Mouse (Mus musculus) forebrain, embryonic 14.5 days (tissue): ENCODE results near the gene Tmprss6. TPM values are rescaled to one million over a fixed set of nuclear protein-coding genes. Genes with fewer than 3 reads are reported as not detected.
A peak's percentile ranks its signal among the peaks of the same experiment; 100 is the strongest.

Source experiments
- ATAC-seq: fragments of 200-750 bp; cut with Nextera tagmentation; 2 replicates; pipeline ENCODE4 v1.8.0; 2017; ENCODE audit warnings: mild to moderate bottlenecking, moderate library complexity
- DNase-seq: peaks from one replicate; pipeline ENCODE4 v3.0.0-alpha.2; 2015; ENCODE audit warnings: low spot score
- H3K27ac ChIP-seq: fragments of 300-500 bp; sonication (generic); 2 replicates; pipeline ENCODE4 v1.5.1; 2014; ENCODE audit warnings: low read depth, mild to moderate bottlenecking, control low read depth, low read length, moderate library complexity
- H3K27me3 ChIP-seq: fragments of 300-500 bp; sonication (generic); replicated peaks from 2 replicates; pipeline ENCODE4 v1.6.1; 2014; ENCODE audit warnings: low read length, control low read depth, mixed read lengths; ENCODE audit not compliant: control insufficient read depth, insufficient read depth
- H3K36me3 ChIP-seq: fragments of 300-500 bp; sonication (generic); 2 replicates; pipeline ENCODE4 v1.6.1; 2014; ENCODE audit warnings: low read length, control low read depth; ENCODE audit not compliant: control insufficient read depth, insufficient read depth
- H3K4me1 ChIP-seq: fragments of 300-500 bp; sonication (generic); 2 replicates; pipeline ENCODE4 v1.6.1; 2014; ENCODE audit warnings: antibody characterized with exemption, low read length, control low read depth; ENCODE audit not compliant: control insufficient read depth, insufficient read depth
- H3K4me2 ChIP-seq: fragments of 300-500 bp; sonication (generic); 2 replicates; pipeline ENCODE4 v1.6.1; 2014; ENCODE audit warnings: mild to moderate bottlenecking, control low read depth, low read length
- H3K4me3 ChIP-seq: fragments of 300-500 bp; sonication (generic); 2 replicates; pipeline ENCODE4 v1.5.1; 2014; ENCODE audit warnings: low read depth, low read length, control low read depth
- H3K9ac ChIP-seq: fragments of 300-500 bp; sonication (generic); 2 replicates; pipeline ENCODE4 v1.6.1; 2014; ENCODE audit warnings: mild to moderate bottlenecking, low read length, control low read depth, moderate library complexity
- H3K9me3 ChIP-seq: fragments of 300-500 bp; sonication (generic); replicated peaks from 2 replicates; pipeline ENCODE4 v1.6.1; 2016; ENCODE audit warnings: low read length, control low read depth, mixed read lengths; ENCODE audit not compliant: control insufficient read depth
- WGBS: fragments of 180-500 bp; shearing (Covaris S2); extraction: QIAGEN DNeasy Blood & Tissue Kit; methylation state at CpG from one replicate; pipeline ENCODE4 v1.1.7; 2014; 5-methylcytosine and 5-hydroxymethylcytosine counted together
- polyA plus RNA-seq: library from polyadenylated mRNA; unstranded; fragments of >200 nt; fragmentation: Nextera tagmentation; extraction: Ambion mirVana; gene quantifications from 2 replicates; pipeline ENCODE4 v1.2.1, GENCODE M21; 2014

The Tmprss6 gene
- polyA plus RNA-seq, 1 experiment from 2014 or later = 0.20 TPM

DNA sequence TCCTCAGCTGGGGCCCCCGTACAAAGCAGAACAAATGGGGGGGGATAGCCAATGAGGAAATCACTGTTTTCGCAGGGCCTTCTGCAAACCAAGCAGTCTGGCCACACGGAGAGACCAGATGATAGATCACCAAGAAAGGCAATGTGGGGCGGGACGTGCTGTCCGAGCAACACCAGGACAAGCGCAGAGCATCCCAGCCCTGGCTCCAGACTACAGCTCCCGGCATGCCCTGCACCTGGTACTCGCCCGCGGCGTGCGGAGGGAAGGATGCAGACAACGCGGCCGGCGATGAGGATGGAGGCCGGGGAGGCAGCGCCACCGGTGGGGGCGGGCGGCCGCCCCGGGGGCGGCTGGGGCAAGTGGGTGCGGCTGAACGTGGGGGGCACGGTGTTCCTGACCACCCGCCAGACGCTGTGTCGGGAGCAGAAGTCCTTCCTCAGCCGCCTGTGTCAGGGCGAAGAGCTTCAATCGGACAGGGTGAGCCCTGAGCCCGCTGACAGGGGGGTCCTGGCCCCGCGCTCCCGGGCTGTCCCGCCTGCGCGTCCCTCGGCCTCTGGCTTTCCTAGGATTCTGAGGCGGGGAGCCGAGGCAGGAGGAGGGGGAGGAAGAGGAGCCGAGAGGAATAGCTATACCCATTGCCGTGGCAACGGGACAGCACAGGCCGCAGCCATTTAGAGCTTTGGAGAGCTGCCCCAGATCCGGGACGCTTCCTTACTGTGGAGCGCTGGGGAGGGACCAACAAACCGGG, 39.9 kb downstream of the Tmprss6 start, which contains the start of gene Kctd17:
Gene Kctd17, plus strand, starts transcription at position 174 of the 748 bp plus-strand sequence.
- Histone ChIP-seq H3K9ac (peak within 1 kb of the TSS; percentile 73), H3K9me3 (no peaks in the 10 kb centered on the region), H3K27ac (peak within 1 kb of the TSS; percentile 10; the same call in 1 of the 2 replicates), H3K4me2 (peak within 1 kb of the TSS; percentile 88), H3K4me3 (peak within 1 kb of the TSS; percentile 60), H3K27me3 (no peaks in the 10 kb centered on the region), H3K36me3 (peaks cover 24% of the 10 kb centered on the region), H3K4me1 (peaks cover 9% of the 10 kb centered on the region)
- ATAC-seq = peak; percentile 94
- WGBS = 1% methylated on average over 52 of the region's 52 CpGs
- DNase-seq = peak; percentile 83

DNA sequence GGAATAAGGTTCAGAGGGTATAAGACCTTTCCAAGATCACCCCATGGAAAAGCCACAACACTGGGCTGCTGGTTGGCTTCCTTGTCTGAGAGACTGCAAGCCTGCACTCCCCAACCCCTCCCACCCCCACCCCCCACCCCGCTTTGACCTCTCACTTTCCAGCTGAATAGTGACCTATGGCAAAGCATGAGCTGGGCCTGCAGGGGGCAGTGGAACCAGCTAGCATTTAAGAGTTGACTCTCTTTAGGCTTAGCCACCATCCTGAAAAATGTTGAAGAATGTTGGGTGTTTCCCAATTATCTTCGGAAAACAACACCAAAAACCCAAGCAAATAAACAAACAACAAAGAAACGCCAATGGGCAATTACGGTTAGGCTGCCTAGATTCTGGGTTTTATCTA, 43.2 kb downstream of the Tmprss6 start:
- WGBS = 70% methylated on average over 4 of the region's 4 CpGs
- H3K4me1 ChIP-seq = peaks cover 9% of the 10 kb centered on the region
- H3K4me3 ChIP-seq = no peak overlapping the region
- H3K9ac ChIP-seq = no peak overlapping the region
- no peaks in the 10 kb centered on the region for H3K27me3 ChIP-seq
- no peak for DNase-seq
- H3K9me3 ChIP-seq = no peaks in the 10 kb centered on the region
- H3K36me3 ChIP-seq = no peaks in the 10 kb centered on the region
- no peak overlapping the region for H3K27ac ChIP-seq
- ATAC-seq = no peak
- H3K4me2 ChIP-seq = no peak overlapping the region

DNA sequence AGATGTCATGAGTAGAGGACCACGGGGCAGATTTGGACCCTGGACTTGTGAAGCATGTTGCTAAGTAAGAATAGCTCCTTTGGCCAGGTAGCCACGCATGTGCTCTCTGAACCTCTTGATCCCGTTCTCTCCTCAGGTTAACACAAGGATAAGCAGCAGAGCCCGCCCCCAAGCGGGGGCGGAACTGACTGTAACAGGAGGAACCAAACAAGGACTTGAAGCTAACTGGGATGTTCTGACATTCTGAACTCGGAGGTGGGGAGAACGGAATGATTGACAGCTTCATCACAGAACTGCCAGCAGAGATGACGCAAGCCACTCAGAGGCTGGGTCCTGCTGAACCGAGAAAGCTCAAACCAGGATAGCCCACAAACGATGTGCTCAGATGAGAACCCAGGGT, 43.9 kb downstream of the Tmprss6 start:
- DNase-seq (no peak), ATAC-seq (no peak)
- Histone ChIP-seq H3K9ac (no peak overlapping the region), H3K27ac (no peak overlapping the region), H3K4me1 (peaks cover 5% of the 10 kb centered on the region), H3K27me3 (no peaks in the 10 kb centered on the region), H3K4me3 (no peak overlapping the region), H3K9me3 (no peaks in the 10 kb centered on the region), H3K36me3 (no peaks in the 10 kb centered on the region), H3K4me2 (no peak overlapping the region)
- WGBS = 25% methylated on average over 11 of the region's 11 CpGs

DNA sequence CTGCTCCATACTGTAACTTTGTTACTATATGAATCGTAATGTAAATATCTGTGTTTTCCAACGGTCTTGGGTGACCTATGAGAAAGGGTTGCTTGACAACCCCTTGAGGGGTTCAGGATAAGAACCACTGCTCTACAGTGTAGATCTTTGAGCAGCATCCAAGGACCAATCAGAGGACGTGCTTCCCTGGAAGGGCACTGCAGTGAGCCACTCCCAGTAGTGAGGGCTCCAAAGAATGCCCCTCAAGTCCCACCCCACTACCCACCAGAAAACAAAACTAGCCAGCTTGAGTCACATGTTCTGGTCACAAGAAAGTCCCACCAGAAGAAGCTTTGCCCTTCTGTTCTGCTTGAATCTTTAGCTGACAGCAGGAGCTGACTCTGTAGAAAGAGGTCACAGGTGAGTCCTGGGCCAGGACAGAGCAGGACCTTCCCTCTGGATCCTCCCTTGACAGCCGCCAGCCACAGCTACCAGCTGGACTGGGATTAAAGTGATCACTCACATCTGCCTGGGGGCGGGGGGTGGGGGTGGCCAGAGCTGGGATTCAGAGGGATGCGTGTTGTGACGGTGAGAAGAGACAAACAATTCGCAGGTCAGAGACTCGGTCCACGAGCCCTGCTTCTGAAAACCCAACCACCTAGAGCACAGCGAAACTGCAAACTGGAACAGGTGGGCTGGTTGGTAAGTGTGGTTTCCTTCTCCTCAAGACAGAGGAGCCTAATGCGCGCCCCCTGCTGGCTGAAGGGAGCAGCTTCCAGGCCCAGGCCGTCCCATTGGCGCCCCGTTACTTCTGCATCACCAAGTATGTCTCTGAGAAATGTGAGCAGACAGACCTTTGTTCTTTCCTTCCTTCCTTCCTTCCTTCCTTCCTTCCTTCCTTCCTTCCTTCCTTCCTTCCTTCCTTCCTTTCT, 46.1 kb downstream of the Tmprss6 start:
- ATAC-seq (peak; percentile 74; the same call in 1 of the 2 replicates), DNase-seq (peak; percentile 91)
- WGBS = 17% methylated on average over 16 of the region's 16 CpGs
- Histone ChIP-seq H3K36me3 (no peaks in the 10 kb centered on the region), H3K9ac (no peak overlapping the region), H3K27ac (no peak overlapping the region), H3K4me3 (no peak overlapping the region), H3K4me1 (no peaks in the 10 kb centered on the region), H3K9me3 (no peaks in the 10 kb centered on the region), H3K27me3 (no peaks in the 10 kb centered on the region), H3K4me2 (no peak overlapping the region)

DNA sequence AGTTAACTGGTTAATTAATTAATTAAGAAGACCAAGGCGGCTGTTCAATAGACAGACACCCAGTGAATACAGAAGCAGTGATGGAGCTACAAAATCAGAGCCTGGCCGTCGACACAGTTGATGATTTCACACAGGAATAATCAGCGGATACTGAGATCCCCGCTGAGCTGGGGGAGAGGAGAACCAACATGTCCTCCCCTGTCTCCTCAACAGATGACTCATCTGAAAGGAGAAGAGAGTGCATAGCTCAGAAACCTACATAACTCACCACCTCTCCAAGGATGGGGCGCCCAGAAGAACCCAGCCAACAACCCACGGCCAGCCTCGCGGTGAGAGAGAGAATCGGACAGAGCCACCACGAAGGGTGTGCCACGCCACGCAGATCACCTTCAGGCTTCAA, 48.0 kb downstream of the Tmprss6 start:
- DNase-seq = no peak
- no peak overlapping the region for H3K4me2 ChIP-seq
- 80% methylated on average over 13 of the region's 13 CpGs for WGBS
- H3K27me3 ChIP-seq = no peaks in the 10 kb centered on the region
- H3K9me3 ChIP-seq = no peaks in the 10 kb centered on the region
- H3K9ac ChIP-seq = no peak overlapping the region
- ATAC-seq = no peak
- H3K4me1 ChIP-seq = no peaks in the 10 kb centered on the region
- no peak overlapping the region for H3K4me3 ChIP-seq
- no peaks in the 10 kb centered on the region for H3K36me3 ChIP-seq
- H3K27ac ChIP-seq = no peak overlapping the region

DNA sequence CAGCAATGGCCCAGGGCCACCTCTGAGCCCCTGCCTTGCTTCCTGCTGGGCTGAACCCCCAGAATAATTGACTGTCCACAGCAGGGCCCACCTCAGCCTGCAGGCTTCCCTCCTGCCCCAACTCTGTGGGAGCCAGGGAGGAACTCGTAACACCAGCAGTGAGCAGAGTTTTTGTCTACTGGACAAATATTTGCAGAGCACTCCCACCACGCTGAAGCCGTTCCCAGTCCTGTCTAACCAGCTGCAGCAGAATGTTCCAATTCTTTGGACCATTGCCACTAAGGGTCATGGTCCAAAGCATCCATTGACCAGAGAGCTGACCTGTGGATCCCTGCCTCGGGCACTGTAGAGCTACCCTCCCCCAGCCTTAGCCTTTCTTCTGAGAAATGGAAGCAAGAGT, 51.5 kb downstream of the Tmprss6 start:
- ATAC-seq = no peak
- no peak overlapping the region for H3K4me2 ChIP-seq
- no peak for DNase-seq
- no peaks in the 10 kb centered on the region for H3K4me1 ChIP-seq
- no peak overlapping the region for H3K4me3 ChIP-seq
- H3K9me3 ChIP-seq = no peaks in the 10 kb centered on the region
- H3K27me3 ChIP-seq = no peaks in the 10 kb centered on the region
- 13% methylated on average over 4 of the region's 4 CpGs for WGBS
- H3K36me3 ChIP-seq = 0 out of 2 replicates have a peak, but pooled peaks cover 3% of the 10 kb centered on the region
- no peak overlapping the region for H3K27ac ChIP-seq
- H3K9ac ChIP-seq = no peak overlapping the region

DNA sequence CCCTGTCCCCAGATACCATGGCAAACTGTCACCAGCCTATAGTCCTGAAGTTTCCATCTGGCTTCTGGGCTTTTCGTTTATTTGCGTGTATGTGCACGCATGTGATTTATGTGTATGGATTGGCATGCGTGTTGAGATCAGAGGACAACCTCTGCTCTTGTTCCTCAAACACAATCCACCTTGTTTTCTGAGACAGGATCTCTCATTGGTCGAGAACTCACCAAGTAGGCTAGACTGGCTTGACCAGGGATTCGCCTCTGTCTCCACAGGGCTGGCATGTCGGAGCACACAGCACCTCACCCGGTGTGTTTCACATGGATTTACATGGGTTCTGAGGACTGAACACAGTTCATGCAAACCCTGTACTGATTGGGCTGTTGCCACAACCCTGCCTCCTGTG, 54.3 kb downstream of the Tmprss6 start:
- Histone ChIP-seq H3K4me1 (peaks cover 3% of the 10 kb centered on the region; the same call in 1 of the 2 replicates), H3K27me3 (peaks cover 13% of the 10 kb centered on the region), H3K9ac (no peak overlapping the region), H3K9me3 (no peaks in the 10 kb centered on the region), H3K4me3 (no peak overlapping the region), H3K4me2 (no peak overlapping the region), H3K27ac (no peak overlapping the region), H3K36me3 (0 out of 2 replicates have a peak, but pooled peaks cover 3% of the 10 kb centered on the region)
- no peak for DNase-seq
- WGBS = 91% methylated on average over 8 of the region's 8 CpGs
- no peak for ATAC-seq

DNA sequence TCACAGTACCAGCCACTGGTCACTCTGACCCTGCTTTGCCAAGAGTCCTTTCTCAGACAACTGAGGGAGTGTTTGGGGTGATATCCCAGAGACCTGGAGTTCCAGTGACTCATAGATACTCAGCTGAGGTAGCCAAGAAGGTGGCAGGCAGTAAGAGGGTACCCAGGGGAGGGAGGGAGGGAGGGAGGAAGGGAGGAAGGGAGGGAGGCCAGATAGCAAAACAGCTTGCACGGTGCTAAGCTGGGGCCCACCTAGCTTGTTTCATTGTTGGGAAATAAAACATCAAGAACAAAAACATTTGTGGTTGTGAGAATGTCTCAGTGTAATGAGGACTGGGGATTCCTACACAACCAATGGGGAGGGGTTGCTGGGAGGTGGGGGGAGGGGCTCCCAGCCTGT, 54.7 kb downstream of the Tmprss6 start:
- DNase-seq (no peak), ATAC-seq (no peak)
- Histone ChIP-seq H3K36me3 (0 out of 2 replicates have a peak, but pooled peaks cover 3% of the 10 kb centered on the region), H3K27ac (no peak overlapping the region), H3K27me3 (peaks cover 17% of the 10 kb centered on the region), H3K4me2 (no peak overlapping the region), H3K9ac (no peak overlapping the region), H3K4me3 (no peak overlapping the region), H3K4me1 (peaks cover 3% of the 10 kb centered on the region; the same call in 1 of the 2 replicates), H3K9me3 (no peaks in the 10 kb centered on the region)
- WGBS = 24% methylated on average over 1 of the region's 1 CpGs
